Mouse (Mus musculus): ENCODE measurements at regions not wholly inside any gene's neighbourhood (a gene's known extent, or its start where the extent isn't known, plus 50 kb on each side); places are given as distances from the start of the nearest gene placed in this dataset.

DNA sequence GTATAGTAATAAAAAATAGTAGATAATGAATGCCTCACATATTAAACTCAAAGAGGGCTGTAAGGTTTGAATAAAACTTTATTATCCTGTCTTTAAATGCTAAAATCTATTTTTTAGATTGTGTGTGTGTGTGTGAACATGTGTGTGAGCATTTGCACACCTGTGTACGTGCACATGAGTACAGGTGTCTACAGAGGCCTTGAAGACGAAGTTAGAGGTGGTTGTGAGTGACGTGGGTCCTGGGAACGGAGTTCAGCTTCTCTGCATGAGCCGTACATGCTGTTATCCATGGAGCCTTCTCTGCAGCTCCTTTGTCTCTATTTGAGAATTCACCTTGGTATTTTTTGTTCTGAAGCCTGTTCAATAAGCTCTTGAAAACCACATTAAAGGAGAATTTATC is 129.8 kb upstream of the Hmgn3 start:
- no peak overlapping the region for H3K9ac ChIP-seq (ENCODE audit: control insufficient read depth, low read depth, low read length, poor library complexity, severe bottlenecking)
- no peak for TF ChIP-seq MAFK (IDR thresholded peaks at IDR 0.05; ENCODE audit: borderline replicate concordance, low read depth, low read length)
- no peak for TF ChIP-seq USF2 (IDR thresholded peaks at IDR 0.05; ENCODE audit: borderline replicate concordance in 1 of 2, insufficient read depth in 1 of 2, low read depth in 1 of 2, low read length in 2 of 2)
- TF ChIP-seq POLR2AphosphoS2 (IDR thresholded peaks at IDR 0.05; ENCODE audit: low read length): no peak
- TF ChIP-seq RCOR1 (IDR thresholded peaks at IDR 0.05; ENCODE audit: low read depth, low read length): no peak
- TF ChIP-seq MYC (IDR thresholded peaks at IDR 0.05; ENCODE audit: low read depth, low read length): no peak
- no peak for TF ChIP-seq GABPA (IDR thresholded peaks at IDR 0.05; ENCODE audit: low read depth, low read length)
- no peak for TF ChIP-seq GATA1 (IDR thresholded peaks at IDR 0.05; ENCODE audit: low read depth, low read length)
- no peak for TF ChIP-seq JUND (IDR thresholded peaks at IDR 0.05; ENCODE audit: low read depth, low read length)
- no peak for TF ChIP-seq EP300 (IDR thresholded peaks at IDR 0.05; ENCODE audit: low read depth in 1 of 2, low read length in 2 of 2)
- TF ChIP-seq ELF1 (IDR thresholded peaks at IDR 0.05; ENCODE audit: low read depth, low read length): no peak
- no peak for TF ChIP-seq NELFE (IDR thresholded peaks at IDR 0.05; ENCODE audit: low read depth, low read length)
- TF ChIP-seq ZC3H11A (IDR thresholded peaks at IDR 0.05; ENCODE audit: low read depth, low read length): no peak
- TF ChIP-seq TBP (IDR thresholded peaks at IDR 0.05; ENCODE audit: low read depth, low read length): no peak
- H3K27me3 ChIP-seq (ENCODE audit: control insufficient read depth in 1 of 2, insufficient read depth in 2 of 2, low read length in 2 of 2): no peaks in the 10 kb centered on the region
- H3K9me3 ChIP-seq (replicated peaks; ENCODE audit: insufficient read depth, low read length): no peaks in the 10 kb centered on the region
- no peak overlapping the region for H3K4me3 ChIP-seq (ENCODE audit: control insufficient read depth in 1 of 2, insufficient read depth in 1 of 2, low read depth in 2 of 2, low read length in 2 of 2)
- no peaks in the 10 kb centered on the region for H3K79me2 ChIP-seq (ENCODE audit: control insufficient read depth, insufficient read depth, low read length, poor library complexity)
- no peaks in the 10 kb centered on the region for H3K36me3 ChIP-seq (ENCODE audit: control insufficient read depth in 1 of 2, insufficient read depth in 2 of 2, low read length in 2 of 2)
- H3K27ac ChIP-seq (ENCODE audit: control insufficient read depth, low read depth, low read length): no peak overlapping the region
- DNase-seq (ENCODE audit: low read depth, low spot score): no peak
- H3K4me1 ChIP-seq (ENCODE audit: control insufficient read depth in 1 of 2, insufficient read depth in 2 of 2, low read length in 2 of 2): no peaks in the 10 kb centered on the region

DNA sequence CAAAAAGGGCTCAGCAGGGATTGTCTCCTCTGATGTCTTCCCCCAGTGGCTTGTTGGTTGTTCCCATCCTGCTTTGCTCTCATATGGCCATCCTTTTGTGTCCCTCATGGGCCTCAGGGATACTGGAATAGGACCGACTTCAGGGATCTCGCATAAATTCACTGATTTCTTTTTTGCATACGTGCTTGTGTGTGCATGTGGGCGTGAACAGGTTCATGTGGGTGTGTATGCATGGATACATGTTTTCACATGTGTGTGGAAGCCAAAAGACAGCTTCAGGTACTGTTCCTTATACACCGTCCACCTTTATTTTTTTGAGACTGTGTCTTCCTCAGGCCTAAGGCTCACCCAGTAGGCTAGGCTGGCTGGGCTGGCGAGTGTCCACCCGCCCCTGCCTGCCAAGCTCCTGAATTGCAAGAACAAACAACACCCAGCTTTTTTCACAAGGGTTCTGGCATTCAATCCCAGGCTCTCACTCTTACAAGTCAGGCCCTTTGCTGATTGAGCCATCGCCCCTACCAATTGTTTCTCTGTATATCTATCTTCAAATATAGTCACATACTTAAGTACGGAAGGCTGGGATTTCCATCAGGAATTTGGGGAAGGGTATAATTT is 127.0 kb upstream of the Hmgn3 start:
- Histone ChIP-seq H3K9me3 (replicated peaks; ENCODE audit: insufficient read depth, low read length) (no peaks in the 10 kb centered on the region), H3K4me3 (ENCODE audit: control insufficient read depth in 1 of 2, insufficient read depth in 1 of 2, low read depth in 2 of 2, low read length in 2 of 2) (no peak overlapping the region), H3K79me2 (ENCODE audit: control insufficient read depth, insufficient read depth, low read length, poor library complexity) (no peaks in the 10 kb centered on the region), H3K27me3 (ENCODE audit: control insufficient read depth in 1 of 2, insufficient read depth in 2 of 2, low read length in 2 of 2) (no peaks in the 10 kb centered on the region), H3K27ac (ENCODE audit: control insufficient read depth, low read depth, low read length) (no peak overlapping the region), H3K9ac (ENCODE audit: control insufficient read depth, low read depth, low read length, poor library complexity, severe bottlenecking) (no peak overlapping the region), H3K36me3 (ENCODE audit: control insufficient read depth in 1 of 2, insufficient read depth in 2 of 2, low read length in 2 of 2) (no peaks in the 10 kb centered on the region), H3K4me1 (ENCODE audit: control insufficient read depth in 1 of 2, insufficient read depth in 2 of 2, low read length in 2 of 2) (no peaks in the 10 kb centered on the region)
- DNase-seq (ENCODE audit: low read depth, low spot score): no peak
- TF ChIP-seq SMC3 (IDR thresholded peaks at IDR 0.05; ENCODE audit: low read depth, low read length) (no peak), ZMIZ1 (IDR thresholded peaks at IDR 0.05; ENCODE audit: low read depth, low read length) (no peak), POLR2A (IDR thresholded peaks at IDR 0.05; ENCODE audit: control insufficient read depth in 1 of 2, insufficient read depth in 1 of 2, low read depth in 1 of 2, low read length in 2 of 2, poor library complexity in 1 of 2) (no peak), BHLHE40 (IDR thresholded peaks at IDR 0.05; ENCODE audit: borderline replicate concordance, low read depth, low read length) (no peak), NELFE (IDR thresholded peaks at IDR 0.05; ENCODE audit: low read depth, low read length) (no peak), MYC (IDR thresholded peaks at IDR 0.05; ENCODE audit: low read depth, low read length) (no peak), TAL1 (IDR thresholded peaks at IDR 0.05; ENCODE audit: low read length) (no peak), UBTF (IDR thresholded peaks at IDR 0.05; ENCODE audit: borderline replicate concordance, insufficient read depth, low read depth, low read length) (no peak), HCFC1 (IDR thresholded peaks at IDR 0.05; ENCODE audit: low read depth, low read length) (no peak), MAZ (IDR thresholded peaks at IDR 0.05; ENCODE audit: low read depth, low read length) (no peak), CHD2 (IDR thresholded peaks at IDR 0.05; ENCODE audit: low read length) (no peak)
